Mouse (Mus musculus): ENCODE results near the gene Fam168a. TPM values are rescaled to one million over a fixed set of nuclear protein-coding genes. Genes with fewer than 3 reads are reported as not detected.

Fam168a gene
- 10 to 100 TPM; 46.7 to 75.8 (median 55.1) TPM for total RNA-seq (2022)

DNA sequence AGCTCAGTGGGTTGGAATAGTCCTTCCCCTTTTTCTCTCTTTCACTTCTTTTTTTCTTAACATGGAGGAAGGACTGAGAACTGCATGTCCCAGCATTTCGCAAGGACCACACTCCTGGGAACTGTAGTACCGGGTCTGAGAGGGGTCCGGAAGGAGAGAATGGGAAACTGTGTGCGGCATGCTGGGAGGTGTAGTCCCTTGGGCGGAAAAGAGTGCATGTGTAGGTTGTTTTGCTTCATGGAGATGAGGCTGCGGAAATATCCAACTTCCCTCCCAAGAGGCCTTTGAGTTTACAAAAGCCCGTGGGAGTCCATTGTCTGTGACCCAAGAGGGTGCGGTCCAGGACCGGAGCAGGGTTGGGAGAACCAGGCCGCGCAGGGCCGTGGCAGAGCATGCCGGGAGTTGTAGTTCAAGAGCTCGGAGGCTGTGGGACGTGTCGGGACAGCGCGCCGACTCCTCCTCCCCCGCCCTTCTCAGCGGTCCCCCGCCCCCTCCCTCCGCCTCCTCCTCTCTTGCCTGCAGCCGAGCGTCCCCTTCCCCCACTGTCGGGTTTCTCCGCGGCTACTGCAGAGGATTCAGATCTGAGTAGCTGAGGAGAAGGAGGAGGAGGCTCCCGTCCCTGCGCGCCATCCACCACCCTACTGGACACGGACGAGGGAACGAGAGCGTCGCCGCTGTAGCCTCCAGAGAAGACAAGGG, at the start of gene Fam168a:
Fam168a (plus strand) TSS at position 493 of the 699 bp plus-strand sequence.
- DNase-seq: peak; percentile 93

DNA sequence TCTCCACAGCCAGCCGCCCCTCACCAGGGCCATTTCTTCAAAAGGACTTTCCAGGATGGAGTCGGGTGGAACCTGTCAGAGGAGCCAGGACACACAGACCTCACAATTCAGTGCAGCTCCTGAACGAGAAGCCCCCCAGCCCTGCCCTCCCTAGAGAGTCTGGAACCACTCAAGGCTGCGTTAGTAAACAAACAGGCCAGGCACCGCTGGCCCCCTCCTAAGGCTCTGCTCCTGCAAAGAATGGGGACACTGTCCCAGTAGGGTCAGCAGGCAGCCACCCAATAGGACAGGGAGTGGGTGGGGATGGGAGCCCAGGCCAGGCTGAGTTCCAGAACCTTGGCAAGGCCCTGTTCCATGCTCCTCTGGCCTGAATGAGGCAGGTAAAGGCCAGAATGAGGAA, 49.7 kb upstream of the Fam168a start:
- DNase-seq: no peak

DNA sequence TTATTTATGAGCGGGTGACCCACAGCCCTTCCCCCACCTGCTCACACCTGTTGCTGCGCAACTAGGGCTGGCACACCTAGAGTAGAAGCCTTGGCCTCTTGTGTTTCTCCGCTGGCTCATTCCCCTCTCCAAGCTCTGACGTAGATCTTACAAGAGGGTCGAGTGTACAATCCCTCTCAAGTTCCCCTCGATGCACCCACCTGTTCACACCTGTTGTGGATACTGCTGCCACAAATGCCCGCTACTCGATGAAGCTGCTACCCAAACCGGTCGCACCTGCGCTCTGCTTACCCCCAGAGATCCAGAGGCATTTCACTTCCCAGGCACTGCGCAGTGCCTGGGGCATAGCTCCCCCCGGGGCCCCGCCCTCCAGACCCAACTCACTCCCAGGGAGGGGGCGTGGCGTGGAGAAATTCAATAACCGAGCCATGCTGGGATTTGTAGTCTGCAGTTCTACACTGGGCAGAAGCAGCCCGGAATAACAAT, 48.3 kb upstream of the Fam168a start:
- DNase-seq: no peak

DNA sequence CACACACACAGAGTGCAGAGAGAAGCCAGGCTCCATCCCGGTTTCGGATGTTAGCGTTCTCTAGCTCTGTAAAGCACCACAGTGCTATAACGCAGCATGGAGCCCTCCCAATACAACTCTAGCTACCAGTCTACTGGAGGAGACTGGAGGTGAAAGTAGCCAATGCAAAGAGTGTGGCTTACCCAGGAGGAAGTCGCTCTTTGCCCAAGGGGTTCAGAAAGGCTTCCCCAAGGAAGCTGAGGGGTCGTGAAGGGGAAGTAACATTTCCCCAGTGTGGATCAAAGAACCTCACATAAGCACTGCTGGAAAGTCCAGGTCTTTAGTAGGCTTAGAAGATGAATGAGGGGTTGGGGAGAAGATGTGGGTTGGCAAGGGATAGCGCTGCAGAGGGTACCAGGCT, 45.2 kb upstream of the Fam168a start:
- no peak for DNase-seq

DNA sequence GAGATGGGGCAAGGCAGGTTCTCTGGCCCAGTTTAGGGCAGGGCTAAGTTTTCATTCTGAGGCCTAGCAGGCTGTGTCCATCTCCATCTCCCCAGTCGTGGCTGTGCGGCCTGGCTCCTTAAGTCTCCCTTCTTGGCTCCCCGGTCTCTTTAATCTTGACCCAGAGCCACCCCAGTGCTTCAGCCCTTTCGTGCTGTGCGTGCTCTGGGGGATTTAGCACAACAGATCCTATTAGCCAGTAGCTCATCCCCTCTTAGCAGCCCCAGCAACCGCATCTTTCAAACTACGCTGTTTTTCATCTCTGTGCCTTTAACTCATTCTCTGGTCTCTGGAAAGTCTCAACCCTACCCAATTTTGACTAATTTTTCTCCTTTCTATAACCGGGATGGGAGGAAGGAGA, 44.2 kb upstream of the Fam168a start, which contains the start of gene Plekhb1:
Plekhb1 (minus strand) TSS at position 184 of the 400 bp plus-strand sequence.
- no peak for DNase-seq

DNA sequence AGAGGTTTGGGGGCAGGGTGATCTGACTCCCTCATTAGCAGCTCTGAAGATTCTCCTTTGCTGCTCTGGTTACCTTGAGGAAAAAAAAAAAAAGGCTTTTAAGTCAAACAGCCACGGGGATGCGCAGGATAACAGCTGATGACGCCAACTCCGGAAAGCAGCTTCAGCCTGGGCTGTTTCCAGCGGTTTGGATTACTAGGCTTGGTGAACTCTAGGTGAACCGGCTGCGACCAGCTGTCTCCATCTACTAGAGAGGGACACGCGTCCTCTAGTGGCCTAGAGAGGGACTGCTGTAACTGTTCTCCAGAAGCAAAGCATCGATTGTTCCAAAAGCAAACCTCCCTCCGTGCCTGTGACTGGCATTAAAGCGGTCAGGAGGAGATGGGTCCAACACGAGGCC, 43.2 kb upstream of the Fam168a start:
- peak; percentile 76 for DNase-seq

DNA sequence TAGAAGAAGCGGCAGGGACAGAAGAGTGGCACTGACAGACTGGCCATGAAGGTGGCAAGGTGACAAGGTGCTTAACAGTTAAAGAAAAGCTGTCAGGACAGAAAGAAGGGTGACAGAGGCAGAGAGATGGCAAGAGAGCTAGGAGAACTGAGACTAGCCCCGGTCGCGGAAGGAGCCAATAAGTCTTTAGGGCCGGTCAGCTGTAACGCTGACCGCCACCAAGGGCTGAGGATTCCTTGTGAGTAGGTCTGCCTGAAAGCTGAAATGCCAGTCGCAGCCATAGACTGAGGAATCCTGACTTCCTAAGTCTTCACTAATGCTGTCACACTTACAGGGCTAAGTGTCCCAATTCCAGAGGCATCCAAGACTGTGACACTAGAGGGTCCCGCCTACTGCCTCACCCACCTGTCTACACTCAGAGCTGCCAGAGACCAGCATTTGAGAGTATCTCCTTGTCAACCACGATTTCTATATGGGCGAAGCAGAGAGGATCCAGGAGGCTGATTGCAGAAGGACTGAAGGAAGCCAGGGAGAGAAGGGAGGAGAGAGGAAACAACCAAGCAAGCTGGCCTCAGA, 42.6 kb upstream of the Fam168a start:
- no peak for DNase-seq

DNA sequence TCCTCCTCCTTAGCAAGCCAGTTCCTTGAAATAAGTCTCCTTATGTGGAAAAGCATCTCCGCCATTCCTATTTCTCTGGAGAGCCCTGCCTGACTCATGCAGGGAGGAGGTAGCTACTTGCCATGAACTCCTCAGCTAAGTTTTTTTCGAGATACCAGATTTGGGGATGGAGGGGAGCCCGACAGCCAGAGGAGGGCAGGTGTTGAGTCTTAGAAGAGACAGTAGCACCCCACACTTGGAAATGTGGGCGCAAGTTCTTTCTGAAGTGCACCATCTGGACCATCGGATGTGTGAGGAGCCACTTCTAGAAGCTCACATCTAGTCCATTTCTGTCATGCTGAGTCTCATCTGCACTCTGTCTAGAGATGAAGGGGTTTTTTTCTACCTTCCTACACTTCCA, 35.8 kb upstream of the Fam168a start:
- no peak for DNase-seq

DNA sequence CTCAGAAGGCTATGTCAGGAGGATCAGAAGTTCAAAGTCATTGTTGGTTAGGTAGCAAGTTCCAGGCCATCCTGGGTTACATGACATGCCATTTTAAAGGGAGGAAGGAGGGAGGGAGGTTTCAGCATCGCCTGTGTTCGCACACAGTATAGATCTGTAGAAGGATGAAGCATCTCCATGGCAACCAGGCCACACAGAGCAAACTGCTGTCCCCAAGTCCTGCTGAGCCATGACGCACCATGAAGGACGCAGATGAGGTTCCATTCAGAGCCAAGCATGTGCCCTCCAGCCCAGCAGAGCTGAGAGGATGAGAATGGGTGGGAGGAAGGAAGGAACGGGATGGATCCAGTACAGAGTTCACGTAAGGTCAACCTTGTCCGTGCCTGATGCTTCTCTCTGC, 33.0 kb upstream of the Fam168a start:
- DNase-seq: no peak

DNA sequence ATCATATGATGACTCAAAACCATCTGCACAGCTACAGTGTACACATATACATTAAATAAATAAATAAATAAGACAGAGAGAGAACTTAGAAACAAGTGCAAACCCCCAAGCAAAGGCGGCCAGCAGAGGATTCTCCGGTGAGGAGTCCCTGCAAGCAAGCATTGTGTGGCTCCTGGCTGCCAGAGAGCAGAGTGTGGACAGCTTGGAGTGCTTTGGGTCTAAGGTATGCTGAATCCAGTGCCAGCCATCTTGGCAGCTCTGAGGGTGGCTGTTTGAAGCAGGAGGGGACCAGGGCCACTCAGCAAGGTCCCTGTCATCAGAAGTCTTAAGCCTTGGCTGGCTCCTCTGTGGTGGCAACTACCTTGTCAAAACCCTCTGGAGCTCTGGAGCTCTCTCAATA, 31.5 kb upstream of the Fam168a start:
- no peak for DNase-seq

DNA sequence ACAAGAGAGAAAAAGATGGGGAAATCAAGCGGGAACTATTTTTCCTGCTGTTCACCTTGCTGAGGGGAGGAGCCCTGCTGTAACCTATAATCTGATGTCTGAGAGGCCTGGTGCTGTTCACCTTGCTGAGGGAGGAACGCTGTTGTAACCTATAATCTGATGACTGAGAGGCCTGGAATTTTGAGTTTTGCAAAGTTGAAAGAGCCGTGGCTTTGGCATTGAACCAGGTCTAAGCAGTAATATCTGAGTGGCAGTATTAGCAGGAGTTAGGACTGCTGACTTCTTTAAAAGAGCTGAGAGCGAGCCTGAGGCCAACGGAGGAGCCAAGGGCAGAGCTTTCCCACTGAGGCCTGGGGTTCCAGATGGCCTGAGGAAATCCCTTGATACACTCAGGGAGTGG, 28.4 kb upstream of the Fam168a start:
- DNase-seq: no peak

DNA sequence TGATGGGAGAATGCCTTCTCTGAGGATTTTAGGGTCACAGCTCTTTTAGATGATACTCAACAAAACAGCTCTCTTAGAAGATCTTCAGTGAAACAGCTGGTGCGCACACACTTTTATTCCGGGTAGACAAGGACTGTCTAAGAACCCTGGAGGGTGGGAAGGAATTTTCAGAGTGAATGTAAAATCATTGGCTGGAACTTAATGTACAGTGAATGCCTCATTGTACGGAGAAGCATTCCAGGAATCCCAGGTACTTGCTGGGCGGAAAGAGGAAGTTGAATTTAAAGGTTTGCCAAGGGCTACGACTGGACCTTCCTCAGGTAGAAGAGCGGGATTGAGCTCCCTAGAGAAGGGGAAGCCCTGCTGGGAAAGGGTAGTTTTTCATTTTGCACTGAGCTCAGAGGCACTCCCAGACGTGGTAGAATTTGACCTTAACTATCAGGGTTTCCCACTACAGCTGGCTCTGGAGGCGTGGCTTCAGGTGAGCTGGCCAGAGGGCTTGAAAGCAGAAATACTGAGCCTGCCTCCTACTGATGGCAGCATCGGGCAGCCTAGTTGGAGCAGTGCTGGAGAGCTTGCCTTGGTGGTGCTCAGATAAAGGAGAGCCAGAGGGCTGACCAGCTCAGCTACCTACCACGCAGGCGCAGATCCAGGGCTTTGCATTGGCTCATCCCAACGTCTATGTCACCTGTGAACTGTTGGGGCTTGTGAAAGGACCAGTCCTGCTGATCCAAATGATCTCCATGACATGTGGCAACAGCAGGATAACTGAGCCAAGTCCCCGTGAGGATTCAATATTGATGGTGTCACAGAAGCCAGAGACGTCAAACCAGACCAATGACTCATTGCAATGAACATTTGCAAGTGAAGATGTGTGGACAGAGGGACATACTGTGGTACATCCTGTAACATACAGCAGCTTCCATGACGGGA, 27.2 kb upstream of the Fam168a start:
- DNase-seq: no peak

DNA sequence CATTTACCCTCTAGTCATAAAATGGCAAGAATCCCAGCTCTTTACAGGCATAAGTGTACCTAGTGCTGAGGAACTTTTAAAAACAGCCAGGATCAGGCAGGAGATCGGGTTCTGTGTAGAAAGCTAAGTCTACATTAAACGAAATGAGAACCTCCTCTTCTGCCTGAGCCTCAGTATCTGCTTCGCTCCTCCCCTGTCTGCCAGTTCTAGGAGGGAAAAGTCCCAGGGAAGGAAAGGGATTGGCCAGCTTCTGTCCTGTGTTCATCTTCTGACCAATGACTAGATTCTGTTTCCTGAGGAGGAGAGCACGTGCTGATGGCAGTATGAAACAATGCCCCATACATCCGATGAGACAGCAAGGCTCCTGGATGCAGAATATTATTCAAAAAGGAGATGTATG, 25.3 kb upstream of the Fam168a start:
- no peak for DNase-seq

DNA sequence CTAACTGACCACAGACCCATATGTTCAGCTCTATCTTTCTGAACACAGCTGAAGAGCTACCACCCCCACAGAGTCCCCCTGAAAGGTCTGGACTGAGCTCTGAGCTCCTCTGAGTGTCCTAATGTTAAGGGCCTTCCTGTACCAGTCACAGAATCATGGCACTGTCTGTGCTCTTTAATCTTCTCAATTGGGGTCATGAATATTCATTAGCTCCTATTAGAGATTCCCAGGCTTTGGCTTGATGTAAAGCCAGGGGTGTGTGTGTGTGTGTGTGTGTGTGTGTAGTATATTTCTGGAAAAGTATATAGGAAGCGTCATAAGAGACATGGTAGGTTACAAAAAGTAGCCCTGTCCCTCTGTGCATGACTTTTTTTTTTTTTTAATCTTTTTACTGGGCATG, 23.2 kb upstream of the Fam168a start:
- no peak for DNase-seq

DNA sequence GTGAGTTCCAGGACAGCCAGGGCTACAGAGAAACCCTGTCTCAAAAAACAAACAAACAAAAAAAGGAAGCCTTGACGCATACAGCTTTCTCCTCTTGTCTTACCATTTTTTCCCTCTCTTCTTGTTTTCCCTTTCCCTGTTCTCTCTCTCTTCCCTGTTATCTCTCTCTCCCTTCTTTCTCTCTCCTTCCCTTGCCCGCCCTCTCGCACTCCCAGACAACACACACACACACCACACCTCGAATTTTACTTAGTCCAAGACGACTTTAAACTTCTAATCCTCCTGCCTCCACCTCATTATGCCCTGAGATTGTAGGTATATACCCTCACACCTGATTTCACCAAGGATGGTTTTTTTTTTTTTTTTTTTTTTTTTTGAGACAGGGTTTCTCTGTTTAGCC, 22.4 kb upstream of the Fam168a start:
- no peak for DNase-seq

DNA sequence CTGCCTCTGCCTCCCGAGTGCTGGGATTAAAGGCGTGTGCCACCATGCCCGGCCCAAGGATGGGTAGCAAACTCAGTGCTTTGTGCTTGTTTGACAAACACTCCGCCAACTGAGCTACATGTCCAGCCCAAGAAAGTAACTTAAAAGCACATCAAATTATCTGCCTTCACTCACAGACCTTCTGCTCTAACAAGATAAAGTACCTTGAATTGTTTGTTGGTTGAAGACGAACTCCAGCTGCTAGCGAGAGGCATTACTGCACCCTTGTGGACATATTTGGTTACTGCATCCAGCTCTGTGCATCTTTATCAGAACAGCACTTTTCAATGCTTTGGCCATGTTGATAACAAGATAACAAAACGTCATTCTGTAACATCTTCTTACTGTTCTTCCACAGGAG, 21.9 kb upstream of the Fam168a start:
- no peak for DNase-seq

DNA sequence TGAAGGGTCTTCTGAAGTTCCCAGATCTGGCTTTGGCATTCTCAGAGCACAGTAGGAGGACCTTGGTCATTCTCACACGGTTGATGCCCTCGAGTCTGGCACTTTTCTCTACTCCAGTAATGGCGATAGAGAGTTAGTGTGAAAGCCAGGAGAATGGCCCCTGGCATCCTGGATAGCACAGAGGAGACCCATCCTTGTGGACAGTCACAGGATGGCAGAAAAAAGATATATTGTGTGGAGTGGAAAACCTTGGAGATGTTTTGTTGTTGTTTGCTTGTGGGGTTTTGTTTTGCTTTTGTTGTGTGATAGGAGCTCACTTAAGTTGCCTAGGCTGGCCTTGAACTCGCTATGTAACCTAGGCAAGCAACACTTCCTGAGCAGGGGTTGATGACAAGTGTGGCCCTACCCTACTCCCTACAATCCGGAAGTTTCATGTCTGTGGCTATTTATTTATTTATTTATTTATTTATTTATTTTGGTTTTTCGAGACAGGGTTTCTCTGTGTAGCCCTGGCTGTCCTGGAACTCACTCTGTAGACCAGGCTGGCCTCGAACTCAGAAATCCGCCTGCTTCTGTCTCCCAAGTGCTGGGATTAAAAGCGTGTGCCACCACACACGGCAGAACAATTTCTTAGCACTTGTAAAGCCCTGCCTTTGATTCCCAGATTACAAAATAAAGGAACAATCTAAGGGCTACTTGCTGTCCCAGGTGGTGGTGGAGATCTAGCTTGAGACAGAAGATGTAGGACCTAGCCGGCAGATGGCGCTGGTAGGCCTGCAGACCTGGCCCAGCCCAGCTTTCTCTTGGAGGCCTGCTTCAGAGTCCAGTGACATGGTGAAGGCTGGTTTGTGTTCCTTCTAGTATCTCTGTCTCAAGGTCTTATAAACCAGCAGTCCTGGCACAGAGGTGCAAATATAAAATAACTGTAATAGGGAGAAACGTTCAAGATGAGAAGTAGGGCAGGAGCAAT, 21.1 kb upstream of the Fam168a start:
- peak; percentile 37 for DNase-seq

DNA sequence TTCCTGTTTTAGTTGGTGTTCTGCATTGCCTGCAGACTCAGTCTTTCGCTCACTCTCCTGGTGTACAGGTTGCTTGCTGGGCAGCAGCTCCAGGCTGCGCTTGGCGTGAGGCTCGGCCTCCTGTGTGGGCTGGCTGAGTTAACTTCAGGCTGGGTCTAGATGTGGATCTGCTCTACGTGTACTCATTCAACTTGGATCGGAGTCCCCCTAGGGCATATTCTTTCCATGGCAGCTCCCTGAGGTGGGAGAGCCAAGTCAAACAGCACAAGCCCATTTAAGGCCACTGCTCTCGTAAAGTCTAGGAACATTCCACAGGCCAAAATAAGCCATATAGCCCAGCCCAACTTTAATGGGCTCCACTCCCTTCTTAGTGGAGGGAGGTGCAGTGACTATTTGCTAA, 18.0 kb upstream of the Fam168a start:
- no peak for DNase-seq

DNA sequence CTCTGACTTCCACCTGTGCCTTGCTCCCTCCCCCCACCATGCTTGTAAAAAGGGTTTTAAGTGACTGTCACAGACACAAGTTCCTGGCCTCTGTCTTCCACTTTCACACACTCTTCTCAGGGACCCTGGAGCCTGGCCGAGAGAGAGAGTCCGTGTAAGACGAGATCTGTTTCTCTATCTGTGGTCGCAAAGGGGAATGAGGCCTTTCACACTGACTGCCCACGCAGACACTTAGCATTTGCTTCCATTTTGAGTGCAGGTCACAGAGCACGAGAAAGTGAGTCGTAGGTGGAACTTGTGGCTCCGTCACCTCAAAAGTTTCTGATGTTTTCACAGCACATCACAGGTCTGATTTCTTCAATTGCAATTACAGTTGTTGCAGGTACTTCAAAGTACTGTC, 13.2 kb upstream of the Fam168a start:
- DNase-seq: no peak

DNA sequence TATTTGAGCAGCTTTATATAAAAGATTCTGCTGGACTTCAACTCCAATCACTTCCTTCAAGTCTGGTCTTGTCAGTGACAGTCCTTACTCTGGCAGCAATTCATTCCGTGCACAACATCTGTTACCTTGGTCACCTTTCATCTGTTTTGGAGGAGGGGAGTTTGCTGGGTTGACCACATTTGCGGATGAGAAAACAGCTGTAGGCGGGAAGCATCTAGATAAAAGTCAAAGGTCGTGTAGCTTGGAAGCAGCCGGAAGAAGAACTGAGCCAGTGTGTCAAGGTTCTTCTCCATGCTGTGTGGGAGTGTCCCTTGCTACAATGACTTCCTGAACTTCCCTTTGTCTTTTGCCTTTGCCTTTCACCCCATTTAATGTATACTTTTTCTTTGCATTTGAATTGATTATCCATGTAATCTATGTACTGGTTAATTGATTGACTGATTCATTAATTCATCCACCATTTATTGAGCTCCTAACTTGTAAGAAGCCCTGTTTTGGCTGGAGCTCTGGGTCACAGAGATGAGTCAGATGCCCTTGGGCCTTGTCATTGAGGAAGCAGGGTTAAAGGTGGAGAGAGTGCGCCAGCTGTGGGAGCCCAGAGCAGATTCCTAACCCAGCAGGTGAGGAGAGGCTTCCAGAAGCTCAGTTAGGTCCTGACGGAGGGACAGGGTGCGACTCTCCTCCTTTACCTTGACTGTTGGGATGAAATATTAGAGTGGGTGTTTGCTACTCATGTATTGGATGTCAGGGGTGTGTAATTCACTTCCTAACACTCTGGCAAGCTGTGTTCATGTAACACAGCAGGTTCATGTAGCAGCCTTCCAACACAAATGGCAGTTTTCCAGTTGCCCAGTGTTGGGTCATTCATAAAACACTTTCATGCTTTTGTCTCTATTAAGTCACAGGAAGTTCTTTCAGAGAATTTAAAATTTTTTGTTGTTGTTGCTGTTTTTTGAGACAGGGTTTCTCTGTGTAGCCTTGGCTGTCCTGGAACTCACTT, 6.4 kb upstream of the Fam168a start:
- peak; percentile 48 for DNase-seq
